Mouse (Mus musculus) C2C12 (cell line): Measurements from ENCODE around the gene Mrm2.

Experiments used
- CTCF ChIP-seq: IDR thresholded peaks from one replicate; pipeline ENCODE4 v1.5.1; 2011; ENCODE audit not compliant: control insufficient read depth, insufficient read depth, insufficient read length
- MYOG ChIP-seq: IDR thresholded peaks from one replicate; pipeline ENCODE4 v1.6.1; 2011; ENCODE audit not compliant: control insufficient read depth, insufficient read length; ENCODE audit errors: extremely low read depth
- USF1 ChIP-seq: IDR thresholded peaks from one replicate; pipeline ENCODE4 v1.6.1; 2011; ENCODE audit warnings: low read depth, mild to moderate bottlenecking, control low read depth, moderate library complexity

GRCm38 (mm10) chr5:140338779-140339178 lies 7.1 kb upstream of the Mrm2 start:
- TF ChIP-seq USF1 = no peak
- no peak for TF ChIP-seq CTCF
- no peak for TF ChIP-seq MYOG
